14 mouse cellular contexts compared by ENCODE assay signal in genomic region chr2:27597901-27598300, GRCm38 (mm10).
"Had no signal": no experiment of that assay in that cellular context is flagged by ENCODE, and none has a peak within 500 bp of the region (broad histone marks: within the 10 kb centered on the region; RNA-seq: fewer than 3 reads in every experiment).

No protein-coding gene starts in this region.

- H3K27ac ChIP-seq: kidney, embryonic 15.5 days; limb, embryonic 10.5 days; liver, embryonic 14.5 days; midbrain, embryonic 13.5 days had no signal

- H3K4me3 ChIP-seq: kidney, embryonic 15.5 days; limb, embryonic 10.5 days; midbrain, embryonic 13.5 days had no signal

- DNase-seq: kidney, adult 18-20 months; kidney, postnatal 25 days; layer of hippocampus, adult 9-11 months; layer of hippocampus, postnatal 36 days; lung, adult 2 months; lung, postnatal 36 days; right cerebral cortex, adult 18-20 months; right cerebral cortex, postnatal 25 days; thymus, adult 18-20 months; thymus, postnatal 14 days had no signal
